Mouse (Mus musculus) kidney, postnatal 10 days (tissue): ENCODE results near the gene Prrt3.

Source experiments
- DNase-seq: peaks from one replicate; pipeline ENCODE4 v3.0.0; 2021; ENCODE audit warnings: mixed read lengths

The Prrt3 gene

GRCm38 (mm10) chr6:113487125-113487576, 14.6 kb downstream of the Prrt3 start:
- no peak for DNase-seq

GRCm38 (mm10) chr6:113483729-113484128, 18.0 kb downstream of the Prrt3 start:
- peak; percentile 43 for DNase-seq

GRCm38 (mm10) chr6:113483100-113483615, 18.6 kb downstream of the Prrt3 start, which contains the start of gene Creld1:
TSS of gene Creld1 (plus strand) at chr6:113483297.
- peak; percentile 96 for DNase-seq

GRCm38 (mm10) chr6:113482477-113483099, 19.1 kb downstream of the Prrt3 start:
- peak; percentile 58 for DNase-seq

GRCm38 (mm10) chr6:113480555-113481373, 21.0 kb downstream of the Prrt3 start:
- DNase-seq, result peak; percentile 54

- DNase-seq, result peak; percentile 30
These were observed 22.8 kb downstream of the Prrt3 start for GRCm38 (mm10) chr6:113478906-113479305.

GRCm38 (mm10) chr6:113477353-113477752, 24.4 kb downstream of the Prrt3 start:
- DNase-seq, result no peak

GRCm38 (mm10) chr6:113473715-113474114, 28.0 kb downstream of the Prrt3 start:
- no peak for DNase-seq

GRCm38 (mm10) chr6:113473246-113473645, 28.5 kb downstream of the Prrt3 start:
- no peak for DNase-seq

- DNase-seq, result peak; percentile 19
These were observed 29.7 kb downstream of the Prrt3 start for GRCm38 (mm10) chr6:113472061-113472460.

GRCm38 (mm10) chr6:113471297-113471936, 30.3 kb downstream of the Prrt3 start, which contains the start of gene Il17rc:
TSS of gene Il17rc (plus strand) at chr6:113471427.
- peak; percentile 82 for DNase-seq

- DNase-seq, result peak; percentile 91
These were observed 32.3 kb downstream of the Prrt3 start for GRCm38 (mm10) chr6:113469432-113469831.

GRCm38 (mm10) chr6:113469021-113469420, 32.7 kb downstream of the Prrt3 start:
- DNase-seq, result peak; percentile 85

- DNase-seq, result no peak
These were observed 33.2 kb downstream of the Prrt3 start for GRCm38 (mm10) chr6:113468512-113468911.

GRCm38 (mm10) chr6:113465602-113466001, 36.1 kb downstream of the Prrt3 start:
- DNase-seq, result peak; percentile 40

GRCm38 (mm10) chr6:113464040-113464439, 37.7 kb downstream of the Prrt3 start:
- no peak for DNase-seq

- DNase-seq, result peak; percentile 58
These were observed 43.1 kb downstream of the Prrt3 start for GRCm38 (mm10) chr6:113458635-113459034.

GRCm38 (mm10) chr6:113457952-113458534, 43.7 kb downstream of the Prrt3 start, which contains the start of gene Il17re:
TSS of gene Il17re (plus strand) at chr6:113458484.
- no peak for DNase-seq

- no peak for DNase-seq
These were observed 46.7 kb downstream of the Prrt3 start for GRCm38 (mm10) chr6:113455007-113455406.

- DNase-seq, result no peak
These were observed 49.9 kb downstream of the Prrt3 start for GRCm38 (mm10) chr6:113451839-113452238.

- DNase-seq, result no peak
These were observed 54.1 kb downstream of the Prrt3 start for GRCm38 (mm10) chr6:113447639-113448038.

GRCm38 (mm10) chr6:113444207-113444965, 57.3 kb downstream of the Prrt3 start:
- no peak for DNase-seq
